Mouse (Mus musculus): ENCODE measurements at regions not wholly inside any gene's neighbourhood (a gene's known extent, or its start where the extent isn't known, plus 50 kb on each side); places are given as distances from the start of the nearest gene placed in this dataset.

- intact Hi-C loops (cut with DNase I): no loop called here
- no peak for TF ChIP-seq CTCF (IDR thresholded peaks at IDR 0.05)
- H3K4me3 ChIP-seq: no peak overlapping the region
- peak overlapping the region; percentile 73 for H3K27ac ChIP-seq
- peak; percentile 64 for DNase-seq
Observed at GRCm38 (mm10) chr15:62127602-62128158, 1204.9 kb upstream of the A1bg start.

GRCm38 (mm10) chr15:62125718-62126117 lies 1202.9 kb upstream of the A1bg start:
- Histone ChIP-seq H3K27ac (no peak overlapping the region), H3K4me3 (no peak overlapping the region)
- no peak for TF ChIP-seq CTCF (IDR thresholded peaks at IDR 0.05)
- DNase-seq: no peak
- intact Hi-C loops (cut with DNase I): no loop called here

GRCm38 (mm10) chr15:62123756-62124155 lies 1200.9 kb upstream of the A1bg start:
- no peak for DNase-seq
- Histone ChIP-seq H3K4me3 (no peak overlapping the region), H3K27ac (no peak overlapping the region)
- no peak for TF ChIP-seq CTCF (IDR thresholded peaks at IDR 0.05)
- intact Hi-C loops (cut with DNase I): no loop called here

DNA sequence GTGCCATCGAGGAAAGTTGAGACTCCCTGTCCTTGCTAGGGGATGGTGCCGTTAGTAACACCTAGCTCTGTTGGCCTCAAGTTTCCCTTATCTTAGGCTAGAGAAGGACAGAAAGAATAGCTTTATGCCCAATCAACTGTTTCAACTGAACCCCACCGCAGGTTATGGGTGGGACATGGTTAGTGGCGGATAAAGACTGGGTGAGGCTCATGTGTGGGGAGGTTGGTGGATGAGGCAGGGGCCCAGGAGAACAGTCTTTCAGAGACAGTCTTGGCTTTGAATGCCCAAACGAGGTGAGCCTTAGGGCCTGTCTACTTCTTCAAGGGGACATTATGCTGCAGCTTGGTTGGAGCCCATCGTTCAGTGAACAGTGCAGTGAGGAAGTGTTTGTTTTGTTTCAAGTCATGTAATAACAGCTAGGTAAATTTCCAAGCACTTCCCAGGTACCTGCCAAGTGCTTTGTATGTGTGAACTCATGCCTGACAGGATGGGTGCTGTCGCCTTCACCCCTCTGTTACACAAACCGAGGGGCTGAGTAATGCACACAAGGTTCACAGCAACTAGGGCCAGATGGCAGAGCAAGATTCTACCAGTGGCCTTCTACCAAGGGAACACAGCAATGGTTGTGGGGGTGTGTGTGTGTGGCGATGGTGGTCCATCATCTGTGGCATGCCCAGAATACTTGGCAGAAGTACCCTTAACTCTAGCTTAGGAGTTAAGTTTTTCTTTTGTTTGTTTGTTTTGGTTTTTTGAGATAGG lies 1199.6 kb upstream of the A1bg start:
- DNase-seq: no peak
- intact Hi-C loops (cut with DNase I): no loop called here
- no peak overlapping the region for H3K4me3 ChIP-seq
- H3K27ac ChIP-seq: no peak overlapping the region
- TF ChIP-seq CTCF (IDR thresholded peaks at IDR 0.05): no peak

DNA sequence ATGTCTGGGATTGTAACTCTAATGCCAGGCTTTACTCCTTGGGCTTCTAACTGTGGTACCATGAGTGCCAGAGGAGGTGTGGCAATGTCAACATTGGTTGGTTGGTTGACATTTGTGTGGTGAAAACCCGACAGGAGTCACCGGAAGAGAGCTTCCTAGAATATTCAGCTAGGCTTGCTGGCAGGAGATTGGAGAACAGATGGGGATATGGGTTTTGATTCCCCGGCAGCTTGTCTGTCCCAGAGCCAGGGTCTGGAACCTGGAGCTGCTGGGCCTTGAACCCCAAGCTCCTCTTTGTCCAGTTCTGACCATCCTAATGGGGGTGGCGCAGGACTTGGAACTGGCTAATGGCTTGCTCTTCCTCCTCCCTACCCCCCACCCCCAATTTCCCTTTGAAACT lies 1198.9 kb upstream of the A1bg start:
- Histone ChIP-seq H3K27ac (no peak overlapping the region), H3K4me3 (no peak overlapping the region)
- intact Hi-C loops (cut with DNase I): no loop called here
- TF ChIP-seq CTCF (IDR thresholded peaks at IDR 0.05): no peak
- no peak for DNase-seq

DNA sequence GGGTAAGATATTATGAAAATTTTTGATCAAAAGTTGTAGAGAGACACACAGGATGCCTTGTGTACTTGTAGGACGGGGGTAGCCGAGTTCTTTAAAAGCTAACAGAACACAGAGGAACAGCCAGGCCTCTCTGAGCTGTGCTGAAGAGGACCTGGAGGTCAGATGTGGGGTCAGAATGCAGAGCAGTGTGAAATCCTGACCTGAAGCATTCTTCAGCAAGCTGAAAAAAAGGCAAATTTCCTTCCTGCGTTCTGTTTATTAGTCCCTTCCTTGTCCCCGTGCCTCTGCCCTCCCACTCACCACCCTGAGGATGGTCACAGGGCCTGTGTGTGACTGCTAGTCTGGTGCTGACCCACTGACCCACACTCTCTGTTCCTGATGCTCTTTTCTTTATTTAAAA lies 1197.9 kb upstream of the A1bg start:
- no peak for TF ChIP-seq CTCF (IDR thresholded peaks at IDR 0.05)
- H3K4me3 ChIP-seq: no peak overlapping the region

GRCm38 (mm10) chr15:62118997-62119396 lies 1196.2 kb upstream of the A1bg start:
- intact Hi-C loops (cut with DNase I): no loop called here
- DNase-seq: no peak
- no peak overlapping the region for H3K27ac ChIP-seq

More for the DNA sequence above, 1197.9 kb upstream of the A1bg start:
- no peak overlapping the region for H3K27ac ChIP-seq
- intact Hi-C loops (cut with DNase I): no loop called here
- no peak for DNase-seq

DNA sequence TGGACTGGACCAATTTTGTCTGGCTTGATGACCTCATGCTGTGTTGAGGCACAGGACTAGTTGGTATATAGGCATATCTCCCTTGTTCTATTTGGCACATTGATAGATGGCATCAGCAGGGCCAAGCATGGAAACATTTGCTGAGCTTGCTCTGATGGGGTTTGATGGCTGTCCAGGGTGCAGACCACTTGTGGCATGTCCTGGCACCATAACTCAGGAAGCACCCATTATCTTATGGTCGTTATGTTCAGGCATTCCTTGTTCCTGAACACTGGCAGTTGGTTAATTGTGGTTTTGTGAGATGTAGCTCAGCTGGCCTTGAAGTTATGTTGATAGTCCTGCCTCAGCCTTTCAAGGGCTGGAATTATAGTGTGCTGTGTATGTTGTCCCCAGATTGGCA lies 1193.4 kb upstream of the A1bg start:
- no peak for TF ChIP-seq CTCF (IDR thresholded peaks at IDR 0.05)
- intact Hi-C loops (cut with DNase I): no loop called here
- DNase-seq: no peak
- no peak overlapping the region for H3K27ac ChIP-seq
- no peak overlapping the region for H3K4me3 ChIP-seq

More at GRCm38 (mm10) chr15:62118997-62119396, 1196.2 kb upstream of the A1bg start:
- H3K4me3 ChIP-seq: no peak overlapping the region
- no peak for TF ChIP-seq CTCF (IDR thresholded peaks at IDR 0.05)

GRCm38 (mm10) chr15:62114815-62115214 lies 1192.0 kb upstream of the A1bg start:
- TF ChIP-seq CTCF (IDR thresholded peaks at IDR 0.05): no peak

DNA sequence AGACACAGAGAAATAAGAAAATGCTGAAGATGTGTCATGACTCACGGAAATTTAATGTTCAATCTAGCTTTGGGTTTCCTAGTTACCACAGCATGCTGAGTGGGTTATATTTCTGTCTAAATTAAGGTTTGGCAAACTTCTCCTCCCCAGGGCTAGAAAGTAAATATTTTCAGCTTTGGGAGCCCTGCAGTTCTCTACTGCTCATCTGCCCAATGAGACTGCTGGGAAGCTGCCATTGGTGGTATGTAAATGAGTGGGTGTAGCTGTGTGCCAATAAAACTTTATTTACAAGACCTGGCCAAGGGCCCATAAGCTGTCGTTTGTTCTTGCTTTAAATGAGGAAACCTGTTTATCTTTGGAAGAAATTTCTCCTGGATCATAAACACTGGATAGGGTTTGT lies 1189.3 kb upstream of the A1bg start:
- TF ChIP-seq CTCF (IDR thresholded peaks at IDR 0.05): no peak
- peak; percentile 50 for DNase-seq
- Histone ChIP-seq H3K27ac (peak overlapping the region; percentile 49), H3K4me3 (no peak overlapping the region)
- intact Hi-C loops (cut with DNase I): no loop called here

More at GRCm38 (mm10) chr15:62114815-62115214, 1192.0 kb upstream of the A1bg start:
- H3K4me3 ChIP-seq: no peak overlapping the region
- H3K27ac ChIP-seq: no peak overlapping the region
- intact Hi-C loops (cut with DNase I): no loop called here
- no peak for DNase-seq

DNA sequence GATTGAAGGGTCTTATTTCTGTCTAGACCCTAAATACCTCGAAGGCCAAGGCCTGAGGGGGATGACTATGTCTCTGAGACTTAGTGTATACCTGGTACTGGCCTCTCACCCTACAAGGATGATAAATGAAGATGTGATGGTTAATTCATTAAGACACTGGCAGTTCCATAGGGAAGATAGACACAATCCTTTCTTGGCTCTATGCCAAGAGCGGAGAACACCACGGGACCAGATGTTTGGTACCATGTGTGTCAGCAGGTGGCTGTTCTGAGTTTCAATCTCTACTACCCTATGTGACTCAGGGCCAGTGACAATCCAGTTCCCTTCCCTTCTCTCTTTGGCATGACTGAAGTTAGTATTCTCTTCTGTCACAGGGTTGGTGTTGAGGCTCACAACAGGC lies 1185.2 kb upstream of the A1bg start:
- no peak overlapping the region for H3K4me3 ChIP-seq
- H3K27ac ChIP-seq: no peak overlapping the region
- no peak for TF ChIP-seq CTCF (IDR thresholded peaks at IDR 0.05)
- DNase-seq: no peak
- intact Hi-C loops (cut with DNase I): no loop called here

- 0 out of 2 replicates have a peak overlapping the region, but pooled peaks have one; percentile 24 for H3K27ac ChIP-seq
- DNase-seq: peak; percentile 82
- intact Hi-C loops (cut with DNase I): no loop called here
- peak; percentile 26; the same call in 1 of the 2 replicates for TF ChIP-seq CTCF (IDR thresholded peaks at IDR 0.05)
- no peak overlapping the region for H3K4me3 ChIP-seq
Observed at GRCm38 (mm10) chr15:62106518-62106975, 1183.7 kb upstream of the A1bg start.

DNA sequence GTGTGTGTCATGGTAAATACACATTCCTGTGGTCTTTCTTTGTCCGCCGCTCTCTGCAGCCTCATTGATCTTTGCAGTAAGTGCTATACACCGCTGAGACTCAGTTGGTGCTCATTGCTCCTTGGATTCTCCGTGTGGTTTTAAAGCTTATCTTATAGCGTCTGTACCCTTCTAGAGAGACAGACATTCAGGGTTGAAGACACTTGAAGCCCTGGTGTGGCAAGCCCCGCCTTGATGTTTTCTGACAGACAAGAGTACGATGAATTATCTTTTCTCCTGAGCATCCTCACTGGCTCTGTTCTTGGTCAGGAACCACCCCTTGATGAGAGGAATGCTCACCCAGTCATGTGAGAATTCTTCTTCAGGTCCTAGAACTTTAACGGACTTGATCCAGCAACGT lies 1182.7 kb upstream of the A1bg start:
- no peak overlapping the region for H3K4me3 ChIP-seq
- no peak for DNase-seq
- no peak overlapping the region for H3K27ac ChIP-seq
- intact Hi-C loops (cut with DNase I): no loop called here
- TF ChIP-seq CTCF (IDR thresholded peaks at IDR 0.05): no peak
